Mouse (Mus musculus) granulocyte monocyte progenitor cell, adult 5-6 weeks (primary cell): ENCODE results near the gene Pgd. TPM values are rescaled to one million over a fixed set of nuclear protein-coding genes. Genes with fewer than 3 reads are reported as not detected.

Source experiments
- total RNA-seq, 2 experiments: library from RNA; stranded (forward) in 1 of 2; stranded (reverse) in 1 of 2; fragments of 200-712, 200-1000 nt in 1 of 2; fragments of >200 nt in 1 of 2; fragmentation: Nextera tagmentation in 1 of 2; gene quantifications; 2 replicates each; pipeline ENCODE4 v1.2.3; 2014 to 2017

Pgd gene
- total RNA-seq, 2 experiments from 2014 or later, result 162 to 237 TPM

Other genes starting within 250 kb of the Pgd start
- gene Pex14, start 66.9 kb downstream of the Pgd start, total RNA-seq (2014; fragmentation: Nextera tagmentation), result 12.0 and 19.9 TPM in 2 replicates
- gene Pex14, start 66.9 kb downstream of the Pgd start, total RNA-seq (2017), result 12.5 and 13.6 TPM in 2 replicates
- gene Dffa, start 62.6 kb downstream of the Pgd start, total RNA-seq (2014; fragmentation: Nextera tagmentation), result 20.7 and 24.6 TPM in 2 replicates
- 20.3 and 26.8 TPM in 2 replicates for gene Dffa, start 62.6 kb downstream of the Pgd start, total RNA-seq (2017)
- gene Cort, start 40.0 kb downstream of the Pgd start, total RNA-seq (2014; fragmentation: Nextera tagmentation), result 0.92 TPM in 1 of 2 replicates, not detected in the other
- gene Cort, start 40.0 kb downstream of the Pgd start, total RNA-seq (2017), result not detected in 2 replicates
- gene Cenps, start 29.1 kb downstream of the Pgd start, total RNA-seq (2014; fragmentation: Nextera tagmentation), result 29.2 and 36.6 TPM in 2 replicates
- gene Cenps, start 29.1 kb downstream of the Pgd start, total RNA-seq (2017), result 19.4 and 25.6 TPM in 2 replicates
- 15.2 and 24.2 TPM in 2 replicates for gene Kif1b, start 140.9 kb upstream of the Pgd start, total RNA-seq (2014; fragmentation: Nextera tagmentation)
- gene Kif1b, start 140.9 kb upstream of the Pgd start, total RNA-seq (2017), result 25.5 and 26.3 TPM in 2 replicates